Mouse (Mus musculus) frontal cortex, postnatal 36 days (tissue): ENCODE data around the gene Gm21988.

Experiments
- DNase-seq, 2 experiments: peaks; one replicate each; pipeline ENCODE4 v3.0.0; 2022; ENCODE audit warnings: low spot score in 2 of 2

The Gm21988 gene

DNA sequence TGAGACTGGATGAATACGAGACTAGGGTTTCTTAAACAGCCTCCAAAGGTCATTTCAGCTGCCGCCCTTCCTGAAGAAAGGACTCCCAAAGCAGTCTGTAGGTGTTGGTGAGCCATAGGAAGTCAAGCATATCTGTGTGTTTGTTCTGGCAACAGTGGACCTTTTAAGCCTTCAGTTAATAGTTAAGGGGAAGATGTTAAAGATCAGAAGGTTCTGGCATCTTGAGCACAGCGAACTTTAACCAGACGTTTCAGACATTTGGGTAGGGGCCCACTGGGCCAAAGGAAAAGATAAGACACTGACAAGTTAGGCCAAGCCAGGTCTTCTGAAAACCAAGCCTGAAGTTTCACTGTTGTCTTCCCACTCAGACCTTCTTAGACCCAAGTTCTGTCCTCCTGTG, 21.6 kb downstream of the Gm21988 start:
- DNase-seq = no peak

GRCm38 (mm10) chr11:70216103-70216502, 23.5 kb downstream of the Gm21988 start:
- no peak for DNase-seq

GRCm38 (mm10) chr11:70215301-70215700, 24.3 kb downstream of the Gm21988 start:
- no peak for DNase-seq

- DNase-seq = no peak
These were observed 24.8 kb downstream of the Gm21988 start for GRCm38 (mm10) chr11:70214856-70215209.

DNA sequence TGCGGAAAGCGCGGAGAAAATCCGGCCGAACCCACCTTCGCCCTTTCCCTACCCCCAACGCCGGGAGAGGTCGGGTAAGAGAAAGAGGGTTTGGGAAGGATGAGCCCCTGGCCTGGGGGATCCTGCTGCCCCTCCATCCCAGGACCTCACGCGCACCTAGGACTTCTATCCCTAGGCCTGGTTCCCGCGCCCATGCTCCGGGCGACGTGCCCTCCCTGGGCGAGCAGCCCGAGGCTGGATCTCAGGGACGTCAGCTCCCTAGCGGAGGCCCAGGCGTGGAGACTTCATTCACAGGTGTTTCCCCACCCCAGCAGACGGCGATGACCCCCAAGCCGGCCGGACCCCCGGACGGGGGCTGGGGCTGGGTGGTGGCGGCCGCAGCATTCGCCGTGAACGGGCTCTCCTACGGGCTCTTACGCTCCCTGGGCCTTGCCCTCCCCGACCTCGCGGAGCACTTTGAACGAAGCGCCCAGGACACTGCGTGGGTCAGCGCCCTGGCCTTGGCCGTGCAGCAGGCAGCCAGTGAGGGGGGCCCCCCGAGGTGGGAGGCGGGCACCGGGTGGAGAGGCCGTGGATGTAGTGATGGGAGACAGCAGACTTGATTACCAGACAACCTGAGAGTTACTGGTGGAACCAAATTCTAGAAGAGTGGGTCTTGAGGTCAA, 25.3 kb downstream of the Gm21988 start:
- peak in 1 of 2 experiments; percentile 45 for DNase-seq

GRCm38 (mm10) chr11:70213736-70214135, 25.9 kb downstream of the Gm21988 start:
- peak in 1 of 2 experiments; percentile 53 for DNase-seq

DNA sequence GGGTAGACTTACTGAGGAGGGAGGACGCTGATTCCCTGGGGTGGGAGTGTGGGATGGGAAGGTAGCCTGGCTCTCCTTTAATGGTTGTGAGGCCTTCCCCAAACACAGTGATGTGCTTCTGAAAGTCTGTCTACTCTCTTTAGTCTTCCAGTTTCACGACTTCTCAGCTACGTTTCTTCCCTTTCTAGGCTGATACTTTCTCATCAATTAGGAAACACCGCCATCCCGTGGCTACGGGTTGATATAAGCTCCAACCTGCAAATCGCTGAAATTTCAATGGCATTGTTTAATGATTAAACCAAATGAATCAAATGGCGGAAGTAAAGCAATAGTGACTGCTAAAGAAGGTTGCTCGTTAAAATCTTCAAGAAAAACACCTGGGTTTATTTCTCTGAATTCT, 26.7 kb downstream of the Gm21988 start:
- peak in 1 of 2 experiments; percentile 77 for DNase-seq

- DNase-seq = no peak
These were observed 27.2 kb downstream of the Gm21988 start, which contains the start of gene Slc16a11 for GRCm38 (mm10) chr11:70212423-70212822. TSS of gene Slc16a11 (plus strand) at chr11:70212752.

DNA sequence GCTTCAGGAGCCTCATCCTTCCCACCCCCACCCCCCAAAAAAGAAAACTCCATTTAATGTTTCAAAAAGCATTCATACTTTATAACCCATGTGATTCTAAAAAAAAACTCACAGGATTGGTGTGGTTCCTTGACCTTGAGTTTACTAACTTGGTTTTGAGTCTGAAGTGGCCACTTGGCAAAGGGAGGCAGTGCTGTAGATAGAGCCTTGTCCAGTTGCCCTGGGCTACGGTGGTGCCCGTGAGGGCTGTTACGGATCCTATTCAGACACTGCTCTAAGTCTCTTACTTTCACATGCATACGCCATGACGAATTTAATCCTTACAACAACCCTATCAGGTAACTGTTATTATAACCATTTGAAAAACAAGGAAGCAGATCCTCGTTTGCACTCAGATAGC, 27.7 kb downstream of the Gm21988 start:
- DNase-seq = no peak

DNA sequence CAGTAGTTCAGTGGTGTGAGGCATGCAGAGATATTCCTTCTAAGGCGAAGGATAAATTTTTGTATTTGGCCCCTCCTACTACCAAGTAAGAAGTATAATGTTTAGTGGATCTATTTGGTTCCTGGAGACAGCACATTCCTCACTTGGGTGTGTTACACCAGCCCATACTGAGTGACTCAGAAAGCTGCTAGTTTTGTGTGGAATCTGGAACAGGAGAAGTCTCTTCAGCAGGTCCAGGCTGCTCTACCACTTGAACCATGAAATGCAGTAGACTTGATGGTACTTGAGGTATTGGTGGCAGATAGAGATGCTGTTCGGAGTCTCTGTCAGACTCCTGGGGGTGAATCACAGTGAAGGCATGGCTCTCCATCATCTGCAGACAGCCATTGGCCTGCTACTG, 28.9 kb downstream of the Gm21988 start:
- no peak for DNase-seq

DNA sequence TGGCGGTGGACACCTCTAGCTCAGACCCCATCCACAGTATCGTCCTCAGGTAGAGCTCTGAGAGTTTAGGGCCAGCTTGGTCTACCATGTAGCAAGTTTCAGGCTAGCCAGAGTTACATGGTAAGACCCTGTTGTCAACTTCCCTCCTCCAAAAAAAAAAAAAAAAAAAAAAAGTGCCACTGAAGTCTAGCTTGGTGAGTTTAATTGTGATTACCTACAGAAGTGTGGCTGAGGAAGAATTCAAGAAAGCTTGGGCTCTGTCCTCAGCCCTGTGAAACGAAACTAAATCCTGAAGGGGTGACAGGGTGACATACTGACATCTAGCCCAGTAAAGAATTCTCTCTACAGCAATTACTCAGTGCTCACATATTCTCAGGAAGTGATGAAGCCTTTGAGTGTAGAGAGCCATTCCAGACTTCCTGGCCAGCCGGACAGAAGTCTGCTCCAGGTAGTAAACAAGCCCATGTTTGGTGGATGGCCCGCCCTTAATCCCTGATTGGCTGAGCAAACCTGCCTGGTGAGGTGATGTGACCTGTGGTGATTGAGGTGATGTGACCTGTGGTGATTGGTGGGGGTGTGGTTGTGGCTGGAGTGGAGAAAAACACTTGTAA, 30.7 kb downstream of the Gm21988 start:
- DNase-seq = no peak

DNA sequence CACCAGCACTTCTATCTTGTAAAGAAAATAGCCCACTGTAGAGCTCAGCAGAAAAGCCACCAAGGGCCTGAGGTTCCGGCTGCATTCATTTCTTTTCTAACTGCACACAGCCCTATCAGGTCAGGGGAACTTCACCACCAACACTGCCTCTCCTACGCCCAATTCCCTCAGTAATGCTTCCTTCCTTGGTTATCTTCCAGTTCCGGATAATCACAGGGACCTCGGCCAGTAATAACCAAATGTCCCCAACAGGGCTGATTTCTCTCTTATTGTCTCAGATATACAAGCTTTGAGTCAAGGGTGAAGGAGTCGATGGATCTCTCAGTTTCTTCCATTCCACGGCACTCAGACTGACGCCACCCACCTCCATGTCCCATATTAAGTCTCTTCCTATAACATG, 32.3 kb downstream of the Gm21988 start:
- DNase-seq = no peak

DNA sequence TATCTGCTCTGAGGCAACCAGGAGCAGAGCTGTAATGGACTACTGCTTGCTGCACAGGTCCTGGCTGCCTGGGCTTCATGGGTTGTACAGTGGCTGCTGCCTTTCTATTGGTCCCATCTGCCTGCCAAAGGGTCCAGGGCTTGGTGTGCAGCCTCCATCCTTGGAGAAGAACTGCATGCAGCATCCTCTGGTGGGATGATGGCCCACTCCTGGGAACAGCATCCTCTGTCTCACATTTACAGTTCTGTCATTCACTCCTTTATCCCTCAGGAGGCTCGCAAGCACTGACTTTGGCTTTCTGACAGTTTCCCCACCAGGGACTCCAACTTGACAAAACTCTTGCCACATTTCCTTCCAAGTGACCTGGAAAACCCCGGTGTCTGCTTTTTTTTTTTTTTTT, 32.8 kb downstream of the Gm21988 start:
- no peak for DNase-seq

- peak; percentile 65 to 78 for DNase-seq
These were observed 37.9 kb downstream of the Gm21988 start for GRCm38 (mm10) chr11:70201691-70202090.

DNA sequence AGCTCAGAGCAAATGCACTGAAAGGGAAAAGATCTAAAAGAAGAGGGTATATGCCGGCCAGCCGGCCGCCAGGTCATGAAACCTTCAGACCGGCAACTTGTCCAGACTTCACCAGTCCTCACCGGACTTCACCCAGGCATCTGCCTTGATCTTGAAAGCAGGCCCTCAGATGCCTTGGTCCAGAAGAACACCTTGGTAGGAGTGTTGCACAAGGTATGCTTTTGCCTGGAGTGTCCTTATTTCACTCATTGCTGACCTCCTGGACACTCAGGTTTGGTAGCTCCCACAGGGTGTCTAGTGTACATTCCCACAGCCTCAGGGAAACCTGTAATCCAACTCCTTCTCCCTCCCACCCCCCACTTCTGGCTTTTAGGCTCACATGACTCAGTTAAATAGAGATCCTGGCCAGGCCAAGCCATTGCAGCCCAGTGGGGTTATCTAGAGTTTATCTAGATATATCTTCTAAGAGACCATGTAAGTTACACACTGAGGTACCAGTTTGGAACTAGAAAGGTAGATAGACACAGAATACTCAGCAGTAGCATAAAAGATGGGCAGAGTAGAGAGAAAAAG, 39.5 kb downstream of the Gm21988 start:
- no peak for DNase-seq

DNA sequence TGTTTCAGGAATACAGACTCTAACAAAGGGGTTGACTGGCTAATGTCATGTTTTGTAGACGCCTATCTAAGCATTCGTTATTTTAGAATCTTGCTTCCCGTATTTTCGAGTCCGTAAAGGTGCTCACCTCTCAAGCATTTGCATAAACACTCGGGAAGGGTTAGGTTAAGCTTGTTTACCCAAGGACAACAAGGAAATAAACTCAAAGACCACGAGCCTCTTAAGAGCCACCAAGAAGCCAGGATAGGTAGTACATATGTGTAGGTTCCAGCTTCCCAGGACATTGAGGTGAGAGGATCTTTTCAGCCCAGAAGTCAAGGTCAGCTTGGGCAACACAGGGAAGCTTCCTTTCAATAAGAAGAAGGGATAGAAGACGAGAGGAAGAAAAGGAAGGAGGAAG, 40.5 kb downstream of the Gm21988 start:
- no peak for DNase-seq

DNA sequence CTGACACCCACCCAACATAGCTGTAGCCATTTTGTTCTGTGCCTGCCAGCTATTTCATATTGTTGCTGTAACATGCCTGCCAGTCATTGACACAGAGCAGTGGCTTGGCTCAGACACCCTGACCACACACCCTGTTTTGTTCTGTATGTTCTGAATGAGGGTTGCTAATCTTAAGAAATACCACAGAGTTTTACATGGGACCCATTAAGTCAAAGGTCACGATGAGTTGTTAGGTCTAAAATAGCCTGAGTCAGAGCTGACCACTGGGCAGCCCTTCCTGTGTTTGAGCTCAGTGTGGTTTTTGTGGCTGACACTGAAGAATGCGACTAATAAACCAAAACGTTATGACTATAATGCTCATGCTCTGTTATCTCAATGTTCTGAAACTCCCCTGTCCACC, 41.3 kb downstream of the Gm21988 start:
- no peak for DNase-seq

DNA sequence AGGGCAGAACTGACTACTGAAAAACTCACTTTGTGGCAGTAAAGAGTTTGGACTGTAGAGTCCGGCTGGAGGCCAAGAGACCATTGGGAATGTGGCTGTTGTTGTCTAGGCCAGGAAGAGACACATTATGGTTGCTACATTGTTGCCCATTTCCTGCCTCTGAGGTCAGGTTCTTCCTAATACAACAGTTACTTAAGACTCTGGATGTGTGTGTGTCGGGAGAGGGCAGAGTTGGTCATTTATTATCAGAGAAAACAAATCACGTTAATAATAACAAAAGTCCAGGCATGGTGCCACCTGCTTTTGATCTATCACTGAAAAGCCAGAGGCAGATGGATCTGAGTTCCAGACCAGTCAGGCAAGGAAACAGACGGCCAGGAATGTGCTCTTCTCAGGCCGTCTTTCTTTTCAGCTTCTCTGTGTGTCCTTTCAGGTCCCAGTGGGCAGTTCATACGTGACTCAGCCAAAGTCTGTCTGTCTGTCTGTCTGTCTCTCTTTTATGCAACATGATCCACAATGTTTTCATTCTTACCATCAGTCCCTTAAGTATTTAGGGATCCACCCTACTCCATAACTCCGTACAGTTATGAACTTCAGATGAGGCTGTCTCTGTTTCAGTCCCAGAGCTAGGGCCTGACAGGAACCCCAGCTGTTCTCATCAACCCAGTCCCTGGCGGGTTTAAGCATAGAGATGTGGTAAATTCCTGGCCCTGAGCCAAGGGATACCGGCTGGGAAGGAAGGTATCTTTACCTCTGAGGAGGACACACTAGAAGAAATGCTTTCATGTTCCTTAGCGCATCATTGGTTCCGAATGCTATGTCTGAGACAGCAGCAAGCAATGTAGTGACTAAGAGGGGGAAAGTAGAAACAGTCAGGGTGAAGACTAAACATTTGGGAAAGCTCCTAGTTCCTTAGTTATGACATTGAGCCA, 46.0 kb downstream of the Gm21988 start:
- DNase-seq = no peak

DNA sequence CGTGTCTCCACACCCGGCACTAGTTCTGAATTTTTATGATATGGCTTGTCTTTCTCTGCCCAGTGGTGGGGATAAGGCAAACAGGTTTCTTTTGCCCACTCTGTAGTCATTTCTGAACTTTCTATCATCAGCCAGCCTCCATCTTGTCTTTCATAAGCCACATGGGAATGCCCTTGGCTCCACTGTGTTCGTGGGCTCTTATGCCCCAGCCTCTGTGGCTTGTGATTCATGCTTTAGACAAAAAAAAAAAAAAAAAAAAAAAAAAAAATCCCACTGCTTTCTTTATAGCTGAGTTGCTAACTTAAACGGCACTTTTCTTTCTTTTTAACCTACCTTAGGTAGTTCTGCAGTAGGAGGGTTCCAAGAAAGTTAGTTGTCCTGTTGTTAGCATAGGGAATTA, 47.5 kb downstream of the Gm21988 start:
- DNase-seq = no peak

- no peak for DNase-seq
These were observed 48.4 kb downstream of the Gm21988 start for GRCm38 (mm10) chr11:70191188-70191587.

DNA sequence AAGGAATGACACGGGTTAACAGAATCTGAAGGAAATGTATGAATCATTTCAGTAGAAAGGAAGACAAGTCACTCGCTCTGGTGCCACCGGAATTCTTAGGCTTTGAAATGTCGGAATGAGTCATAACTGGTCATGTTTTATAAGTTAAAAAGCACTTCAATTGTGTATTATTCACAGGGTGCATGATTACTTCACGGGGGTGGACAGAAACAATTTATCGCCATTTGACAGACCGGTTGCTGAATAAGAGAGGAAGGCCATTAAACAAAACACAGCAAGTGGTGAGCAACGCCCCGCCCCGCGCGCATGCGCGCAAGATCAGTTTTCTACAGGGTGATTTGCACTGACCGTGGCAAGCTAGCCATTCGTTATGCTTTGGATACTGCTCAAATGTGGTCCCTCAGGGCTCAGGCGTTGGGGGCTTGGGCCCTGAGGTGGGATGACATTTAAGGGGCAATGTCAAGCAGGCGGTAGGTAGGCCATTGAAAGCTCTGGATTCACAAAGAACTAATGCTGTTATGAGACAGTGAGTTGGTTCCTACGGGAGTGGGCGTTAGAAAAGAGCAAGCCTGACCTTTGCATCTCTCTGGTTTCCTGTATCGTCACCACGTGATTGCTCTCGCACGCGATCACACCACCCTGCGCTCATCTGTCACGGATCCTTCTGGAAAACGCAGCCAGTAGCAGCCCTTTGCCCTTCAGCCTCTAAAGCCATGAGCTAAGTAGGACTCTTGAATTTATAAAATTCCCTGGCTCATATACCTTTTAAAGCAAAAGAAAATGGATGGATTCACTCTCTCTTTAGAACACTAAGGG, 50.1 kb downstream of the Gm21988 start:
- DNase-seq = no peak
